Mouse (Mus musculus): ENCODE data around the gene Hnrnph3. TPM values are rescaled to one million over a fixed set of nuclear protein-coding genes. Genes with fewer than 3 reads are reported as not detected.

Gene Hnrnph3
- total and polyA plus RNA-seq, 3 experiments = 9.5 to 37.8 (median 15.1) TPM

- Histone ChIP-seq H3K79me2 (replicated peaks; ENCODE audit: control insufficient read depth, extremely low read depth, insufficient read depth, poor library complexity, severe bottlenecking) (no peaks in the 10 kb centered on the region), H3K9ac (ENCODE audit: insufficient read depth, low read depth) (no peak overlapping the region), H3K9me3 (replicated peaks; ENCODE audit: low read length) (no peaks in the 10 kb centered on the region), H3K36me3 (replicated peaks in 1 of 2; ENCODE audit: control insufficient read depth in 1 of 2, insufficient read depth in 1 of 2, low read length in 1 of 2) (peaks cover 68 to 95% of the 10 kb centered on the region in 2 experiments), H3K4me1 (ENCODE audit: control insufficient read depth in 1 of 2, insufficient read depth in 2 of 2) (peaks cover 0 to 9% of the 10 kb centered on the region in 2 experiments; a peak in 1 of 4 replicates), H3K27ac (ENCODE audit: insufficient read depth, low read depth) (no peak overlapping the region), H3K27me3 (replicated peaks) (no peaks in the 10 kb centered on the region), H3K4me2 (ENCODE audit: insufficient read depth, low read depth, poor library complexity, severe bottlenecking) (no peak overlapping the region), H3K4me3 (replicated peaks in 1 of 3; ENCODE audit: low read depth in 2 of 3, low read length in 2 of 3, poor library complexity in 1 of 3) (no peak overlapping the region)
- dilution Hi-C loops (cut with MboI; ENCODE audit: extremely low pct_ligation_motif_present, extremely low pct_unique_long_range_greater_than_20kb, low sequenced_read_pairs) = no loop called here
- in situ Hi-C loops (cut with MboI; ENCODE audit: low pct_ligation_motif_present, low pct_unique_long_range_greater_than_20kb, low sequenced_read_pairs) = no loop called here
- DNase-seq (ENCODE audit: extremely low read depth) = no peak
- TF ChIP-seq RAD21 (IDR thresholded peaks at IDR 0.05; ENCODE audit: low read depth, low read length) (no peak), POLR2A (IDR thresholded peaks at IDR 0.05; ENCODE audit: low read depth, low read length) (no peak), CHD1 (IDR thresholded peaks at IDR 0.05; ENCODE audit: low read depth, low read length) (no peak), POLR2AphosphoS2 (IDR thresholded peaks at IDR 0.05; ENCODE audit: low read depth, low read length) (no peak), TCF12 (IDR thresholded peaks at IDR 0.05; ENCODE audit: low read depth, low read length) (no peak), ETS1 (conservative IDR thresholded peaks at IDR 0.05; ENCODE audit: low read depth, low read length) (no peak), SIN3A (IDR thresholded peaks at IDR 0.05; ENCODE audit: low read length) (no peak), HCFC1 (IDR thresholded peaks at IDR 0.05; ENCODE audit: low read depth, low read length) (no peak), IRF4 (IDR thresholded peaks at IDR 0.05; ENCODE audit: low read depth, low read length) (no peak), USF2 (conservative IDR thresholded peaks at IDR 0.05; ENCODE audit: low read depth, low read length) (no peak), JUND (conservative IDR thresholded peaks at IDR 0.05; ENCODE audit: low read depth, low read length) (no peak), JUN (IDR thresholded peaks at IDR 0.05; ENCODE audit: insufficient read depth, low read depth, low read length) (no peak)
Measured at GRCm38 (mm10) chr10:63004556-63004955, 19.5 kb downstream of the Hnrnph3 start.

GRCm38 (mm10) chr10:63003252-63003651 is 20.8 kb downstream of the Hnrnph3 start:
- in situ Hi-C loops (cut with MboI; ENCODE audit: low pct_ligation_motif_present, low pct_unique_long_range_greater_than_20kb, low sequenced_read_pairs) (no loop called here), dilution Hi-C loops (cut with MboI; ENCODE audit: extremely low pct_ligation_motif_present, extremely low pct_unique_long_range_greater_than_20kb, low sequenced_read_pairs) (no loop called here)
- TF ChIP-seq CHD2 (IDR thresholded peaks at IDR 0.05; ENCODE audit: low read length) = no peak
- TF ChIP-seq CTCF (conservative IDR thresholded peaks at IDR 0.05 in 1 of 2, IDR thresholded peaks at IDR 0.05 in 1 of 2; ENCODE audit: low read depth in 2 of 2, low read length in 2 of 2) = no peak
- TF ChIP-seq ZNF384 (IDR thresholded peaks at IDR 0.05; ENCODE audit: low read depth, low read length) = no peak
- TF ChIP-seq NRF1 (IDR thresholded peaks at IDR 0.05; ENCODE audit: low read depth, low read length) = no peak
- TF ChIP-seq TCF12 (IDR thresholded peaks at IDR 0.05; ENCODE audit: low read depth, low read length) = no peak
- TF ChIP-seq MAFK (IDR thresholded peaks at IDR 0.05; ENCODE audit: insufficient replicate concordance, low read length) = no peak
- TF ChIP-seq KAT2A (IDR thresholded peaks at IDR 0.05; ENCODE audit: insufficient replicate concordance, low read length) = no peak
- TF ChIP-seq PAX5 (IDR thresholded peaks at IDR 0.05; ENCODE audit: low read length) = no peak
- no peak for TF ChIP-seq TBP (conservative IDR thresholded peaks at IDR 0.05; ENCODE audit: low read depth, low read length)
- no peak for TF ChIP-seq SIN3A (IDR thresholded peaks at IDR 0.05; ENCODE audit: low read length)
- TF ChIP-seq USF1 (IDR thresholded peaks at IDR 0.05; ENCODE audit: low read depth, low read length) = no peak
- TF ChIP-seq HCFC1 (IDR thresholded peaks at IDR 0.05; ENCODE audit: low read depth, low read length) = no peak
- no peak for TF ChIP-seq JUND (conservative IDR thresholded peaks at IDR 0.05; ENCODE audit: low read depth, low read length)
- TF ChIP-seq MYC (IDR thresholded peaks at IDR 0.05; ENCODE audit: low read depth, low read length) = no peak
- TF ChIP-seq ZKSCAN1 (IDR thresholded peaks at IDR 0.05; ENCODE audit: borderline replicate concordance, low read depth, low read length) = no peak
- no peak for TF ChIP-seq EP300 (IDR thresholded peaks at IDR 0.05; ENCODE audit: low read length)
- TF ChIP-seq UBTF (IDR thresholded peaks at IDR 0.05; ENCODE audit: low read depth, low read length) = no peak
- no peak for TF ChIP-seq ZC3H11A (IDR thresholded peaks at IDR 0.05; ENCODE audit: low read depth, low read length)
- no peak for TF ChIP-seq POLR2A (IDR thresholded peaks at IDR 0.05; ENCODE audit: low read depth, low read length)
- no peak overlapping the region for H3K4me3 ChIP-seq (replicated peaks in 1 of 3; ENCODE audit: low read depth in 2 of 3, low read length in 2 of 3, poor library complexity in 1 of 3)
- DNase-seq (ENCODE audit: extremely low read depth) = no peak
- H3K4me2 ChIP-seq (ENCODE audit: insufficient read depth, low read depth, poor library complexity, severe bottlenecking) = no peak overlapping the region
- no peaks in the 10 kb centered on the region for H3K79me2 ChIP-seq (replicated peaks; ENCODE audit: control insufficient read depth, extremely low read depth, insufficient read depth, poor library complexity, severe bottlenecking)
- peaks cover 0 to 9% of the 10 kb centered on the region in 2 experiments; a peak in 1 of 4 replicates for H3K4me1 ChIP-seq (ENCODE audit: control insufficient read depth in 1 of 2, insufficient read depth in 2 of 2)
- H3K9me3 ChIP-seq (replicated peaks; ENCODE audit: low read length) = no peaks in the 10 kb centered on the region
- peaks cover 68 to 95% of the 10 kb centered on the region in 2 experiments for H3K36me3 ChIP-seq (replicated peaks in 1 of 2; ENCODE audit: control insufficient read depth in 1 of 2, insufficient read depth in 1 of 2, low read length in 1 of 2)
- H3K27ac ChIP-seq (ENCODE audit: insufficient read depth, low read depth) = no peak overlapping the region
- H3K27me3 ChIP-seq (replicated peaks) = no peaks in the 10 kb centered on the region
- no peak overlapping the region for H3K9ac ChIP-seq (ENCODE audit: insufficient read depth, low read depth)

Data from CH12.LX (cell line).